Mouse (Mus musculus): ENCODE data around the gene Mad1l1. TPM values are rescaled to one million over a fixed set of nuclear protein-coding genes. Genes with fewer than 3 reads are reported as not detected.

Gene Mad1l1
- polyA plus RNA-seq, 1 experiment from 2014 or later = 35.1 TPM

DNA sequence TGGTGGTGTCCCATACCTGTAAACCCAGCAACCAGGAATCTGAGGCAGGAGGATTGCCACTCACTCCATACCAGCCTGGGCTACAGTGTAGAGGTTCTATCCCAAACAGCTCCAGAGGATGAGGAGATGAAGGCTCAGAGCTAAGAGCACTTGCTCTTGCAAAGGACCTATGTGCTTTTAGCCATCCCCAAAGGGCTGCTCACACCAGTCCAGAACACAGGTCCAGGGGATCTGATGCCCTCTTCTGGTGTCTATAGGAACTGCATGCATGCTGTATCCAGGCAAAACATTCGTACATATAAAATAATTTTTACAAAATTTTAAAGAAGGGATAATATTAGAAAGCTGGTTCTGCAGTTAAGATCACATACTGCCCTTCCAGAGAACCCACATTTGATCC is 15.3 kb upstream of the Mad1l1 start:
- Histone ChIP-seq H3K36me3 (ENCODE audit: control insufficient read depth, insufficient read depth, low read length) (0 out of 2 replicates have a peak, but pooled peaks cover 2% of the 10 kb centered on the region), H3K4me1 (replicated peaks; ENCODE audit: control insufficient read depth, insufficient read depth, low read length) (no peaks in the 10 kb centered on the region), H3K27ac (ENCODE audit: low read depth, low read length) (no peak overlapping the region), H3K9me3 (ENCODE audit: control insufficient read depth, low read length) (no peaks in the 10 kb centered on the region), H3K4me3 (ENCODE audit: low read depth, low read length) (no peak overlapping the region), H3K4me2 (replicated peaks; ENCODE audit: low read depth, low read length) (no peak overlapping the region), H3K9ac (ENCODE audit: low read depth, low read length) (no peak overlapping the region), H3K27me3 (ENCODE audit: control insufficient read depth, insufficient read depth, low read length) (no peaks in the 10 kb centered on the region)
- ATAC-seq (ENCODE audit: low FRiP score) (no peak), DNase-seq (ENCODE audit: low spot score) (peak; percentile 59)
- 75% methylated on average over 1 of the region's 1 CpGs for WGBS

DNA sequence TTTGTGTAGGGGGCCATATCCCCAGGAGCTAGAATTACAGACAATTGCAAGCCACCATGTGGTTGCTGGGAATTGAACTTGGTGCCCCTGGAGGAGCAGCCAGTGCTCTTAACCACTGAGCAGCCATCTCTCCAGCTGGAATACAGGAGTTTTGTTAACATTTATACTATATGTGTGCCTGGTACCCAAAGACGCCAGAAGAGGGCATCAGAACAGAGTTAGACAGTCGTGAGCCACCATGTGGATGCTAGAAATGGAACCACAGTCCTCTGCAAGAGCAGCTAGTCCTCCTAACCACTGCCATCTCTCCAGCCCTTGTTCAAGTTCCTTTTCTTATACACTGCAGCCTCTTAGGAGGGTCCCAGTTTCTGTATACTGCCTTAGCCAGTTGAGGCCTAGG is 12.3 kb upstream of the Mad1l1 start:
- Histone ChIP-seq H3K9me3 (ENCODE audit: control insufficient read depth, low read length) (no peaks in the 10 kb centered on the region), H3K4me1 (replicated peaks; ENCODE audit: control insufficient read depth, insufficient read depth, low read length) (0 out of 2 replicates have a peak, but pooled peaks cover 6% of the 10 kb centered on the region), H3K27ac (ENCODE audit: low read depth, low read length) (no peak overlapping the region), H3K27me3 (ENCODE audit: control insufficient read depth, insufficient read depth, low read length) (no peaks in the 10 kb centered on the region), H3K4me3 (ENCODE audit: low read depth, low read length) (no peak overlapping the region), H3K36me3 (ENCODE audit: control insufficient read depth, insufficient read depth, low read length) (no peaks in the 10 kb centered on the region), H3K9ac (ENCODE audit: low read depth, low read length) (no peak overlapping the region), H3K4me2 (replicated peaks; ENCODE audit: low read depth, low read length) (no peak overlapping the region)
- WGBS = 23% methylated on average over 2 of the region's 2 CpGs
- DNase-seq (ENCODE audit: low spot score) (peak; percentile 29), ATAC-seq (ENCODE audit: low FRiP score) (no peak)

DNA sequence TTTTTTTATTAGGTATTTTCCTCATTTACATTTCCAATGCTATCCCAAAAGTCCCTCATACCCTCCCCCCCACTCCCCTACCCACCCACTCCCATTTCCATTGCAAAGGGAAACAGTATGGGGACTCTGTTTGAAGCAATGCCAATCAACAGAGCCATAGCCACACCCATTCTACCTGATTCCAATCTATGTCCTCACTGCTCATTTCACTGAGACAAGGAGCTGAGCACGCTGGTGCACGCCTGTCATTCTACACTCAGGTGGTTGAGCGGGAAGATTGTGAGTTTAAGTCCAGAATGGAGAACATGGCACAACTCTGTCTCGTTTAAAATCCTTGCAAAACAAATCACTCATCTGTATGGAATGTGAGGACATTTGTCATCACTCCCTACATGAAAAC is 11.2 kb upstream of the Mad1l1 start:
- no peak overlapping the region for H3K4me2 ChIP-seq (replicated peaks; ENCODE audit: low read depth, low read length)
- H3K4me1 ChIP-seq (replicated peaks; ENCODE audit: control insufficient read depth, insufficient read depth, low read length) = 0 out of 2 replicates have a peak, but pooled peaks cover 6% of the 10 kb centered on the region
- no peak for ATAC-seq (ENCODE audit: low FRiP score)
- H3K4me3 ChIP-seq (ENCODE audit: low read depth, low read length) = 0 out of 2 replicates have a peak overlapping the region, but pooled peaks have one; percentile 57
- H3K27me3 ChIP-seq (ENCODE audit: control insufficient read depth, insufficient read depth, low read length) = no peaks in the 10 kb centered on the region
- no peak overlapping the region for H3K27ac ChIP-seq (ENCODE audit: low read depth, low read length)
- no peak for DNase-seq (ENCODE audit: low spot score)
- H3K36me3 ChIP-seq (ENCODE audit: control insufficient read depth, insufficient read depth, low read length) = no peaks in the 10 kb centered on the region
- no peak overlapping the region for H3K9ac ChIP-seq (ENCODE audit: low read depth, low read length)
- H3K9me3 ChIP-seq (ENCODE audit: control insufficient read depth, low read length) = no peaks in the 10 kb centered on the region
- WGBS = 67% methylated on average over 4 of the region's 4 CpGs

DNA sequence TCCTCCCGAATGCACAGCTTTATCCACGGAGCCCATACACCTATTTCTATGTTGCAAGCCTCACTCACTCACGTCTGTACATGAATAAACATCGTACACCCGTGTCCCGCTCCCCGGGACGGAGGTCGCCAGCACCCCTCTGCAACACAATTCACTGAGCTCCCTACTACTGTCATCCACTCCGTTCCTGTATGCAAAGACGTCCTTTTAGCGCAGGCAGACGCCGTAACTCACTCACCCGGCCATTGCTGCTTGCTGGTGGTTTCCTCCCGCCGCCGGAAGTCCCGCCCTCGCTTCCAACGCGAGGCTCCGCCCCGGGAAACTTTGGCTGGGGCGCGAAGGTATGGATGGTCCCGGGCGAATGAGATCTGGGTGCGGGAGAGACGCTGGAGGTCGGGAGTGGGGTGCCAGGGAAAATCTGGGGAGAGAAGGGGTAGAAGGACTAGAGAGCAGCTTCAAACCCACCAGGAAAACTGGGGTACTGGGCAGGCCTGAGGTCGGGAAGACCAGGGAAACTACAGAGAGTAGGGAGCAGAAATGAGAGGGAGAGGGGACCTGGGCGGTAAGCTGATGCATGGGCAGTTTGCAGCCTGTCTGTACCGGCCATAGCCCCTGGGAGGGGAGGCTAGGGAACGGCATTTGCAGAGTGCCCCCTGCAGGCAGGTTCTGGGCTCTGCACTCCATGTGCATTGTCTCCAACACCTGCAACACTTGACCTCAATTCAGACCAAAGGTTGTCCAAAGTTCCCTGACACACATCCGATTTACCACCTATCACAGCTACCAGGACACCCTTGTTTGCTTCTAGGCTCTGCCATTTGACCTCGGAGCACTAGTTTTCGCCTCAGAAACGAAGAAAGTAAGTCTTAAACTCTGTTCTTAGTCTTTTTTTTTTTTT is 10.5 kb upstream of the Mad1l1 start, which contains the start of gene Mrm2:
TSS of gene Mrm2 (minus strand) at position 284 of the 898 bp plus-strand sequence.
- Histone ChIP-seq H3K4me3 (ENCODE audit: low read depth, low read length) (peak within 1 kb of the TSS; percentile 57), H3K27me3 (ENCODE audit: control insufficient read depth, insufficient read depth, low read length) (no peaks in the 10 kb centered on the region), H3K27ac (ENCODE audit: low read depth, low read length) (peak within 1 kb of the TSS; percentile 88), H3K36me3 (ENCODE audit: control insufficient read depth, insufficient read depth, low read length) (no peaks in the 10 kb centered on the region), H3K9ac (ENCODE audit: low read depth, low read length) (peak within 1 kb of the TSS; percentile 75), H3K9me3 (ENCODE audit: control insufficient read depth, low read length) (no peaks in the 10 kb centered on the region), H3K4me1 (replicated peaks; ENCODE audit: control insufficient read depth, insufficient read depth, low read length) (0 out of 2 replicates have a peak, but pooled peaks cover 6% of the 10 kb centered on the region), H3K4me2 (replicated peaks; ENCODE audit: low read depth, low read length) (peak within 1 kb of the TSS; percentile 66)
- WGBS = 1% methylated on average over 39 of the region's 39 CpGs
- peak; percentile 81 for ATAC-seq (ENCODE audit: low FRiP score)
- DNase-seq (ENCODE audit: low spot score) = peak; percentile 91

DNA sequence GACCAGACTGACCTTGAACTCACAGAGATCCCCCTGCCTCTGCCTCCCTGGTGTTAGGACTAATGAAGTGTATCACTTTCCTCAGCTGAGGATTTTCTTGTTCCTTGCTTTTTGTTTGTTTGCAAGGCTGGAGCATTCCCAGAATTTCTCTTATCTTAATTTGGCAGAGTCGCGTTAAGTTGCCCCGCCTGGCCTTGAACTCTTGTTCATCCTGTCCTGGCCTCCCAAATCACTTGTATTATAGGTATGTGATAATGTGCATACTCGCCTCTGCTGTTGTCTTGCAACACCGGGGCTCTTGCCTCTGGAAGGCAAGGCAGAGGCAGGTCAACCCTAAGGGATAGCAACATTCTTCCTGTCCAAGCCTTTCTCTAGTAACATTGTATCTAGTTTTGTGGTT is 2.7 kb upstream of the Mad1l1 start:
- peaks cover 7% of the 10 kb centered on the region for H3K4me1 ChIP-seq (replicated peaks; ENCODE audit: control insufficient read depth, insufficient read depth, low read length)
- WGBS = 95% methylated on average over 5 of the region's 5 CpGs
- H3K9me3 ChIP-seq (ENCODE audit: control insufficient read depth, low read length) = no peaks in the 10 kb centered on the region
- no peaks in the 10 kb centered on the region for H3K36me3 ChIP-seq (ENCODE audit: control insufficient read depth, insufficient read depth, low read length)
- no peak overlapping the region for H3K9ac ChIP-seq (ENCODE audit: low read depth, low read length)
- no peak for ATAC-seq (ENCODE audit: low FRiP score)
- H3K27me3 ChIP-seq (ENCODE audit: control insufficient read depth, insufficient read depth, low read length) = no peaks in the 10 kb centered on the region
- no peak for DNase-seq (ENCODE audit: low spot score)
- no peak overlapping the region for H3K4me2 ChIP-seq (replicated peaks; ENCODE audit: low read depth, low read length)
- H3K4me3 ChIP-seq (ENCODE audit: low read depth, low read length) = no peak overlapping the region
- H3K27ac ChIP-seq (ENCODE audit: low read depth, low read length) = no peak overlapping the region

DNA sequence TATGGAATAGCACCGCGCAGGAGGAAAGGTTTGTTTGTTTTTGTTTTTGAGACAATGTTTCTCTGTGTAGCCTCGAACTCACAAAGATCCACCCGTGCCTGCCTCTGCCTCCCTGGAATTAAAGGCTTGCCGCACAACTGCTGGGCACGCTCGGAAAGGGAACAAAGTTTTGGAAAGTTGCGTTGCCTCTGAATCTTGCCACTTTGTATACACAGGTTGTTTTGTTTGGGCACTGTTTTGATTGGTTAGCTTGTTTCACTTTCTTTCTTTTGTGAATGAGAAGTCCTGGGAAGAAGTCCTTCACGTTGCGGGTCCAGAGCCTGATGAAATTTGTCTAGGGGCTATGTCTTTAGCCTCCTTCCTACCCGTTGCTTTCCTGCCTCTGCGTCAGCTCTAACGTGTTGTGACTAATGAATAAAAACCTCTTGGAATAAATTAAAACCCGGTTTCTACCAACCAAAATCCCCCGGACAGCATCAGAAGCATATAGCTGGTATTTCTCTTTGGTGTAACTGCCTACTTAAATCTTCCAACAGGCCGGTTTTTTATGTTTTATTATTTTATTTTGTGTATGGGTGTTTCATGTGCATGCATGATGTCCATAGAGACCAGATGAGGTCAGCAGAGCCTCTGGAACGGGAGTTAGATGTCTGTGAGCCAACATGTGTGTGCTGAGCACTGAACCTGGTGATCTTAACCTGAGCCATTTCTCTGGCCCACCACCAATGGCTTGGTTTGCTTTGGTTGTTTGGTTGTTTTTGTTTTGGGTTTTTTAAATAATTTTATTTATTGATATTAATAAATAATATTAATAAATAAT is 614 bp upstream of the Mad1l1 start:
- H3K4me2 ChIP-seq (replicated peaks; ENCODE audit: low read depth, low read length) = peak overlapping the region; percentile 83
- DNase-seq (ENCODE audit: low spot score) (no peak), ATAC-seq (ENCODE audit: low FRiP score) (peak; percentile 38; the same call in 1 of the 2 replicates)
- WGBS = 4% methylated on average over 17 of the region's 17 CpGs
- H3K36me3 ChIP-seq (ENCODE audit: control insufficient read depth, insufficient read depth, low read length) = no peaks in the 10 kb centered on the region
- peak overlapping the region; percentile 64; the same call in 1 of the 2 replicates for H3K27ac ChIP-seq (ENCODE audit: low read depth, low read length)
- peaks cover 7% of the 10 kb centered on the region for H3K4me1 ChIP-seq (replicated peaks; ENCODE audit: control insufficient read depth, insufficient read depth, low read length)
- peak overlapping the region; percentile 98 for H3K9ac ChIP-seq (ENCODE audit: low read depth, low read length)
- H3K9me3 ChIP-seq (ENCODE audit: control insufficient read depth, low read length) = no peaks in the 10 kb centered on the region
- peak overlapping the region; percentile 92 for H3K4me3 ChIP-seq (ENCODE audit: low read depth, low read length)
- H3K27me3 ChIP-seq (ENCODE audit: control insufficient read depth, insufficient read depth, low read length) = no peaks in the 10 kb centered on the region

DNA sequence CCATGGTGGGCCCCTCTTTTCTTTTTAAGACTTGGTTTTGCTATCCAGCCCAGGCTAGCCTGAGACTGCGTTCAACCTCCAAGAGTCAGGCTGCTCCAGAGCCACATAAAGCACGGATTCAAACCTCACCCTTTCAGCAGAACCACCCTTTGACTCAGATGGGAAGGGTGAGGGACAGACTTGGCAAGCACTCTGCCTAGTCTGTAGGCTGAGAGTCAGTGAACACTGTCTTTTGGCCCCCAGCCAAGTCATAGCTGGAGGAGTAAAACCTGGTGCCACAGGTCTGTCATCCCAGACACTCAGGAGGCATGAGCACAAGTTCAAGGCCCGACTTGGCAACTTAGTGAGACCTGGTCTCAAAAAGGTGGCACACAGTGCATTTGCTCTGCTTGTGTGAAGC is 4.6 kb downstream of the Mad1l1 start:
- Histone ChIP-seq H3K9me3 (ENCODE audit: control insufficient read depth, low read length) (no peaks in the 10 kb centered on the region), H3K27me3 (ENCODE audit: control insufficient read depth, insufficient read depth, low read length) (no peaks in the 10 kb centered on the region), H3K27ac (ENCODE audit: low read depth, low read length) (no peak overlapping the region), H3K9ac (ENCODE audit: low read depth, low read length) (no peak overlapping the region), H3K36me3 (ENCODE audit: control insufficient read depth, insufficient read depth, low read length) (peaks cover 5% of the 10 kb centered on the region; the same call in 1 of the 2 replicates), H3K4me3 (ENCODE audit: low read depth, low read length) (no peak overlapping the region), H3K4me2 (replicated peaks; ENCODE audit: low read depth, low read length) (no peak overlapping the region), H3K4me1 (replicated peaks; ENCODE audit: control insufficient read depth, insufficient read depth, low read length) (peaks cover 7% of the 10 kb centered on the region)
- ATAC-seq (ENCODE audit: low FRiP score) = no peak
- no peak for DNase-seq (ENCODE audit: low spot score)
- 91% methylated on average over 3 of the region's 3 CpGs for WGBS

DNA sequence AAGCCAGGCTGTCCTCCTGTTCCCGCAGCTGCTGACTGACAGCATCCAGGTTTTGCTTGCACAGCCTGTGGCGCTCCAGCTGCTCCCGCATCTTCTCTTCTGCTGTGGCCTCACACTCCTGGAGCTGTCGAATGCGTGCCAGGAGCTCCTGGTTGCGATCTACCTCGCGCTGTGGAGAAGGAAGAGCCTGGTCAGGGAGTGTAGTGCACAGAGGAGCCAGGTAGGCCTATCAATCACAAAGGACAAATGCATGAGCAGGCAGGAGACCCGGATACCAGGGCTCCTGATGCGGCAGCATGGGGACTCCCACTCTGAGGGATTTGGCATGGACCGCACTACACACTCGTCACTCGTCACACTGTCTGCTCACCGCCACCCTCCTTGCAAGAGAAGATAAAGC is 13.8 kb downstream of the Mad1l1 start:
- H3K9me3 ChIP-seq (ENCODE audit: control insufficient read depth, low read length) = no peaks in the 10 kb centered on the region
- WGBS = 90% methylated on average over 14 of the region's 14 CpGs
- no peak overlapping the region for H3K4me2 ChIP-seq (replicated peaks; ENCODE audit: low read depth, low read length)
- no peak overlapping the region for H3K27ac ChIP-seq (ENCODE audit: low read depth, low read length)
- H3K27me3 ChIP-seq (ENCODE audit: control insufficient read depth, insufficient read depth, low read length) = no peaks in the 10 kb centered on the region
- DNase-seq (ENCODE audit: low spot score) (no peak), ATAC-seq (ENCODE audit: low FRiP score) (no peak)
- no peak overlapping the region for H3K9ac ChIP-seq (ENCODE audit: low read depth, low read length)
- no peaks in the 10 kb centered on the region for H3K4me1 ChIP-seq (replicated peaks; ENCODE audit: control insufficient read depth, insufficient read depth, low read length)
- H3K4me3 ChIP-seq (ENCODE audit: low read depth, low read length) = no peak overlapping the region
- peaks cover 9% of the 10 kb centered on the region; the same call in 1 of the 2 replicates for H3K36me3 ChIP-seq (ENCODE audit: control insufficient read depth, insufficient read depth, low read length)
